Mouse (Mus musculus) erythroblast, embryonic 14.5 days (primary cell): Measurements from ENCODE around the gene Slco2a1.

Experiments used
- GATA1 ChIP-seq: IDR thresholded peaks from 2 replicates; pipeline ENCODE4 v1.6.1; 2012; ENCODE audit warnings: low read length, inconsistent platforms, mixed read lengths
- TAL1 ChIP-seq: IDR thresholded peaks from 3 replicates; pipeline ENCODE4 v1.6.1; 2012; ENCODE audit warnings: low read length, inconsistent platforms, mixed read lengths

GRCm38 (mm10) chr9:103088661-103089060, 100.1 kb downstream of the Slco2a1 start:
- no peak for TF ChIP-seq GATA1
- TF ChIP-seq TAL1, result no peak
